Mouse (Mus musculus): ENCODE measurements around the gene Sdk2.

Gene Sdk2

DNA sequence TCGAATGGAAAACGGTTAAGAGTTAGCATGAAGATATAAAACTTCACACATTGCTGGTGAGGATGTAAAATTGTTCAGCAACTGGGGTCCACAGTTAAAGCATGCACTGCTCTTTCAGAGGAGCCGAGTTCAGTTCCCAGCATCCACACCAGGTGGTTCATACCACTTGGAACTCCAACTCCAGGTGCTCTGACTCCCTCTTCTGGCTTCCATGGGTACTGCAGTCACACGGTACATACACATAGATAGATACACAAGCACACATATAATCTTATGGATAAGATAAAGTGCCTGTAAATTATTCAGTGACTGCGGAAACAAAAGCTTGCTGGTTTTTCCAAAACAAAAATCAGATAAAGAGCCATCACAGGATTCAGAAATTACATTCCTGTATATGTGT lies 19.9 kb downstream of the Sdk2 start:
- DNase-seq (ENCODE audit: low spot score in 2 of 2), result no peak

DNA sequence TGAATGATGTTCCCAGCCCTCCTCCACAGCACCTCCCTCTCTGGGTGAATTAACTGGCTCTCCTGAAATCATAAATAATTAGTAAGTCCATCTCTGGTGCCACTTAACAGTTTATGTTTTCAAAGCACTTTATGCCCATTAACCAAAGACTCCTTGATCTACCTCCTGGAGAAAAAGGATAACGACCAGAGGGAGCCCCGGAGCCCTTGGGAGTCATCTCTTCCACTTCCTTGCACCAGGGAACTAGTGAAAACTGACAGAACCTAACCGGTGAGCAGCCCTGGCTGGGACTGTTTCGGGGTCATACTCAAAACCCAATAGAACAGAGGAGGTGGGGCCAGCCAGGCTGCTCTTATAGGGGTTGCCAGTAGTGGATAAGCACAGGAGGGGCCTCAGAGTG lies 22.5 kb downstream of the Sdk2 start:
- no peak for DNase-seq (ENCODE audit: low spot score in 2 of 2)

DNA sequence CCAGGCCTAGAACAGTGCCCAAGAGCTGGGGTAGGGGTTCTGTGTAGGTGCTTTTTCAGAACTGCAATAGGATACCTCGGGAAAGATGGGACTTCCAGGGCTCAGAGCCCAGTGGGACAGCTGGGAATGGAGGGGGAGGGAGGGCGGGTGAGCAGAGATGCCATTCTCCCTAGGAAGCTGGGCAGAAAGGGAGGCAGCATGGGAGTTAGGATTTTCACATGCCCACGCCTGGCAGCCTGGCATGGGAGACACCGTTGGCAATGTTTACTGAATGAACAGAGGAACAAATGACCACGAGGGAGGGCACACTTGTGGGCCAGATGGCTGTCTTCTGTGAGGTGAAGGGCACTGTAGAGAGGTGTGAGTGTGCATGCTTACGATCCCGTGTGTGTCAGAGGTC lies 23.3 kb downstream of the Sdk2 start:
- no peak for DNase-seq (ENCODE audit: low spot score in 2 of 2)

- DNase-seq (ENCODE audit: low spot score in 2 of 2), result no peak
Observed at GRCm38 (mm10) chr11:114040391-114041035, 26.3 kb downstream of the Sdk2 start.

- no peak for DNase-seq (ENCODE audit: low spot score in 2 of 2)
Observed at GRCm38 (mm10) chr11:114038036-114038435, 28.8 kb downstream of the Sdk2 start.

DNA sequence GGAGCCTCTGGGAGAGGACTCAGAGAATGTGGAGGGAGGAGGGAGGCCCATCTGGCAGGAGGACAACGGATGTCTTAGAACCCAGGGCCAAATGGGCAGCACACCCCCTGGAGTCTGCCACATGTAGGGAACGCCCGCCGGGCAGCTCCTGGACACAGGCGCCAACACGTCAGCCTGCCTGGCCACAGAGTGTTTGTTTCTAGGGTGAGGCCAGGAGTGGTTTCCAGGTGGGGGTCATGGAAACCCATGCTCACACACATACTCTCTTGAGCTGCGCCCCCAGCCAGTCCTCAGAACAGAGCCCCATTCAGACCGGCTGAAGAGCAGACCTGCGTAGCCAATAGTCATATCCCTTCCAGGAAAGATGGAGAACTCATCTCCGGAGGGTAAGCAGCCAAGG lies 35.4 kb downstream of the Sdk2 start:
- no peak for DNase-seq (ENCODE audit: low spot score in 2 of 2)

- DNase-seq (ENCODE audit: low spot score in 2 of 2), result no peak
Observed at GRCm38 (mm10) chr11:114030214-114030613, 36.6 kb downstream of the Sdk2 start.

DNA sequence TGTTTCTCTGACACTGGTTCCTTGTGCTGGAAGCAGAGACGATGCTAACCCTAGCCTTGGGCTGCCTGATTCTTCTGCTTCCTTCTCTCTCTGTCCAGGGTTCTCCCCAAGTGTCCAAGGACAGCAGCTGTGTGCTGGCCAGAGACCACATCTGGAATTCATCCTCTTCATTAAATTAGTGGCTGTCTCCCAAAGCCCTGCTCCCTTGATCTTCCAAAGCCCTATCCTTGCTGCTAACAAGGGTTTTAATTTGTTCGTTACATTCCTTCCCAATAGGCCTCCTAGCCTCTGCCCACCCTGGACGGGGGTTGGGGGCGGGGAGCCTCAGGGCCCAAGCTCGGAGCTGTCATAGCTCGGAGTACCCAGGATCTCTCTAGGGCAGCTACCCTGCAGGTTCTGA lies 38.3 kb downstream of the Sdk2 start:
- DNase-seq (ENCODE audit: low spot score in 2 of 2), result no peak

DNA sequence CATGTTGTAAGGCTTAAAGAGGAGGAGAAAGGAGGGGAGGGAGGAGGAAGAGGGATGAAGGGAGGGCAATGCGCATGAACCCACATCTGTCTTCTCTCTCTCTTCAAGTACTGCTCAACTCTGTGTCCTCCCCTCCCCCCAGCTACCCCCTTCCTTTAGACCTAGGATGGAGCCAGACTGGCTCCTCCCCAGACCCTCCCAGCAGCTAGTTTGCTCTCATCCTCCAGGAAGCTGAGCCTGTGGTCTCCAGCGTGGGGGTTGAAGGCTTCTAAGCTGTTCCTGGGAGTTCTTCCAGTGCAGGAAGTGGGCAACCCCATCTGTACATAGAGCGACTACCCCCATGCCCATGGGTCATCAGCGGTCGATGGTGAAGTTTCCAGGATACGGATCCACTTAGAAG lies 38.8 kb downstream of the Sdk2 start:
- DNase-seq (ENCODE audit: low spot score in 2 of 2), result no peak

DNA sequence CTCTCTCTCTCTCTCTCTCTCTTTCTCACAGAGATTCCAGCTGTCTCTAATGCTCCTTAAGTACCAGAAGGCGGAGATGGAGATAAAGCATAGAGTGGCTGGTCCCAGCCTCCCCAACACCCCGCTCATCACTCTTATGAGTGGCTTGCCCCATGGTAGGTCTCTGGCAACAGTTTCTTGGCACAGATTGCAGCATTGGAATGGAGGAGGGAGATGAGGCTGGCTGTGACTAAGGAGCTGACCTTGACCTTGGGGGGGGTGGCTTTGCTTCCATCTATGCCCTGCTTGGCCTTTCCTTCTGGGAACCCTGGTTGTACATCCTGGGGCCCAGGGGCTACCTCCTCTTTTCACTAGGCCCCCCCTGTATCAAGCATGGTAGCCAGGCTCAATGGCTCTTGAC lies 41.8 kb downstream of the Sdk2 start:
- no peak for DNase-seq (ENCODE audit: low spot score in 2 of 2)

- no peak for DNase-seq (ENCODE audit: low spot score in 2 of 2)
Observed at GRCm38 (mm10) chr11:114023965-114024364, 42.9 kb downstream of the Sdk2 start.

DNA sequence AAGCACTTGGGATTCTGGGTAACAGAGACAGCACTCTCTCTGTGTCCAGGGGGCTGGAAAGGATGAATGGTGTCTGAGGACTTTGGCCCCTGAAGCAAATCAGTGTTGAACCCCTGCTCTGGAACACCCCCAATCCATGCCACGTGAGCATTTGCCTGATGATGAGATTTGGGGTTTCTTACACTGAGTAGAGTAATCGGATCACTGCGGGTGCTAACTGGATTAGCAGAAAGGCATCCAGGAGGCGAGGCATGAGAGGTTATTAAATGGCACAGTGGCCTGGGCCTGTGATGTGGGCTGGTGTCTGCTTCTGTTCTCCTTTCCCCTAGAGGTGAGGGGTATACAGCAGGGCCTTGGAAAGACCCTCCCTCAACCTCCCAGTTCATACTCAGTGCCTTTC lies 44.7 kb downstream of the Sdk2 start:
- DNase-seq (ENCODE audit: low spot score in 2 of 2), result no peak

GRCm38 (mm10) chr11:114019087-114019486 lies 47.8 kb downstream of the Sdk2 start:
- no peak for DNase-seq (ENCODE audit: low spot score in 2 of 2)

DNA sequence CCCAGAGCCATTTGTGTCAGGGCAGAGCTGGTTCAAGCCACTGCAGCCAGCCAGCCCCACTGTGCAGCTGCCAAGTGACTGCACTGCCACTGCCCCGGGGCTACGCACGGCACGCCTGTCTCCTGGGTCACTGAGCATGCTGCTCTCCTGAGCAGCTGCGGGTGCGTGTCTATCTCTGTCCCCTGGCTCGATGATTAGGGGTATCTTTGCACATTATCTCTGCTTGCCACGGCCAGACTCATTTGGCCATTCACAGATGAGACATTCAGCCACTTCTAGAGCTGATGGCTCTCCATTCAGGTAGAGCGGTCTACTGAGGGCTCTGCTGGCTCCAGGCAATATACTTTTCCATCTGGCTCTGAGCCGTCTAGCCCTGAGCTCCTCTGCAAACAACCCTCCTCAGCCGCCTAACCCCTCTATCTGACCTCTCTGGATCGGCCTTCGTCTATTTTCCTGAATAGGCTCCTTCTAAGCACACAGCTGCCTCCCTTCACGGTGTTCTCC lies 49.9 kb downstream of the Sdk2 start:
- no peak for DNase-seq (ENCODE audit: low spot score in 2 of 2)

DNA sequence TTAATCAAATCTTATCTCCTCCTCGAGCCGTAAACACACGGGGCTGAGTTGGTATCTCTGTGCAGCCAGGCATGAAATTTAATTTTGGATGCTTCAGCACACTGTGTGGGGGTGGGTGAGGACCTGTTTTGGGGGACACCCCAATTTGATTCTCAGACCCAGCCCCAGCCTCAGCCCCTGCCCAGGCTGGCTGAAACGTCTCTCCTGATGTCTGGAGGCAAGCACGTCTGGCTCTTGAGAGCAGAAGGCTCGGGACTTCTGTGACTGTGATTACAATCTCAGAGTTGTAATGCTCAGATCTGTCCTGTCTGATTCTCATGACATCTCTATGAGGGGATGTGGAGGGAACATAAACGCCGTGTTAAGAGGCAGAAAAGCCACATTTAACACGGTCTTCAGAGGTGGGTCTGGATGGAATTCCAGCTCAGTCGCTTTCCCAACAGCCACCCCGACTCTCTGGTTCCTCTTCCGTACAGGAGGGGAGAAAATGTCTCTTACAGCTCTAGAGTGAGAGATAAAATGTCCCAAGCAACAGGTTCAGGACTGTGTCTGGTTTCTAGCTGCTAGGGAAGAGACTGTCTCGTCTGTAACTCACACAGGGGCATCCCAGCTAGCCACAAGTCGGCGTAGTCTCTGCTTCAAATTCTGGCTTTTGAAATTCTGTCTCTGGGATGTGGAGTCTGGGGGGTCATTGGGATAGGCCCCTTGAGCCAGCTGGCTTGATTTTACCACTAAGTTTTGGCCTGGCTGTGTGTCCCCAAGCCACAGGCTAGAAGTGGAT lies 50.5 kb downstream of the Sdk2 start:
- no peak for DNase-seq (ENCODE audit: low spot score in 2 of 2)

DNA sequence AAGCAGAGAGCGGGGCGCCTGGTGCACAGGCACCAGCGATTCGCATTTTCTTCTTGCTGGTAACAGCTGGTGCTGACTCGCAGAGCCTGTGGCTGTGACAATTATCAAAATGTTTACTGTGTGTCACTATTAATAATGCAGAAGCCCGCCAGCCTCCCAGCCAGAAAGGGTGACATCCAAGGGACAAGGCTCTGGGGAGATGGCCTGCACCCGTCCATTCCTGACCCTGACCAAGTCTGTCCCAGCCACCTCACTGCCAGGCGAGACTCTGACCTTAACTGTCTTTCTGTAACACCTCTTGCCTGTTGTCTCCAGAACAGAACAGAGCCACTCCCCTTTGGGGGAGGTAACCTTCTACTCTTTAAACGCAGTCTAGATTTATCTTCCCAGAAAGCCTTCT lies 55.3 kb downstream of the Sdk2 start:
- DNase-seq (ENCODE audit: low spot score in 2 of 2), result no peak

- DNase-seq (ENCODE audit: low spot score in 2 of 2), result no peak
Observed at GRCm38 (mm10) chr11:114005879-114006278, 61.0 kb downstream of the Sdk2 start.

DNA sequence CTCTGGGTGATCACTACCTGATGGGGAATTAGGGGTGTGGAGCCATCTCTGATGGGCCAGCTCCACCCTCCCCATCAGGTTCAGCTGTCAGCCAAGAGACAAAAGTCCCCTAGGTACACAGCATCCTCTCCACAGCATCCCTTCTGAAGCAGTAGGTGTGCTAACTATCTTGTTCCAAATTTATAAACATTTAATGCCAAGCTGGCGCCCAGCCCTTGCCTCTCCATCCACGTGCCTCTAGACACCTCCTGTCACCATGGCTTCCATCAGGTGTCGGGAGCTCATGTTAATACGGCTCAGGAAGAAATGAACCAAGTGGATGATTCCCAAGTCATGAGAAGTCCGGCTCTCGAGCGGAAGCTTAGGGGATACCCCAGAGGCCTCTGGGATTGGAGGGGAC lies 62.2 kb downstream of the Sdk2 start:
- DNase-seq (ENCODE audit: low spot score in 2 of 2), result no peak

GRCm38 (mm10) chr11:114003195-114003594 lies 63.7 kb downstream of the Sdk2 start:
- DNase-seq (ENCODE audit: low spot score in 2 of 2), result no peak

- DNase-seq (ENCODE audit: low spot score in 2 of 2), result no peak
Observed at GRCm38 (mm10) chr11:114000051-114000450, 66.8 kb downstream of the Sdk2 start.

GRCm38 (mm10) chr11:113998702-113999101 lies 68.1 kb downstream of the Sdk2 start:
- DNase-seq (ENCODE audit: low spot score in 2 of 2), result no peak

DNA sequence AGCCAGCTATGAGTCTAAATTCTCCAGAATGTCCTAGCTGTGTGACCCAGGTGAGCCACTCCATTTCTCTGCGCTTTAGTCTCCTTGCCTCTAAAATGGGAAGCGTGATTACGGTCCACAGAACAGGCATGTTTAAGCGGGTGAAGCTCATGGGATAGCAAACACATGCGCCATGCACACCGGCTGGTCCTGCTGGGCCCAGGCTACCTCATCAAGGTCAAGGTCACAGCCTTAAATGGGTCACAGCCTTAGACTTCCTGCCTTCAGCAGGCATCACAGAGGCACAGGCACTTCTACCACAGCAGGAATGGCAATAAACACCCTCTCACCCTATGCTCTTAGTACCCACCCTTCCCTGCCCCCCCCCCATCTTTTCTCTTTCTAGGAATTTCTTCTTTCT lies 72.9 kb downstream of the Sdk2 start:
- no peak for DNase-seq (ENCODE audit: low spot score in 2 of 2)

- no peak for DNase-seq (ENCODE audit: low spot score in 2 of 2)
Observed at GRCm38 (mm10) chr11:113992894-113993293, 74.0 kb downstream of the Sdk2 start.

Data from urinary bladder, postnatal 4 days (tissue).